Mouse (Mus musculus) CH12.LX (cell line): Measurements from ENCODE around the gene Pou3f1. TPM values are rescaled to one million over a fixed set of nuclear protein-coding genes. Genes with fewer than 3 reads are reported as not detected.
A peak's percentile ranks its signal among the peaks of the same experiment; 100 is the strongest.

ENCODE experiments used
- DNase-seq: peaks from one replicate; pipeline ENCODE4 v3.0.0-alpha.2; 2013; ENCODE audit errors: extremely low read depth
- H3K27ac ChIP-seq: 2 replicates; pipeline ENCODE4 v1.5.1; 2012; ENCODE audit warnings: low read depth, mild to moderate bottlenecking, control low read depth, moderate library complexity; ENCODE audit not compliant: insufficient read depth
- H3K27me3 ChIP-seq: replicated peaks from 2 replicates; pipeline ENCODE3; 2012; ENCODE audit warnings: inconsistent platforms
- H3K36me3 ChIP-seq, 2 experiments: replicated peaks in 1 of 2; 2 replicates each; pipeline versions ENCODE3 to v1.6.1; 2012; ENCODE audit warnings: inconsistent platforms in 1 of 2, low read length in 1 of 2, mild to moderate bottlenecking in 1 of 2, mixed read lengths in 1 of 2, moderate library complexity in 1 of 2; ENCODE audit not compliant: control insufficient read depth in 1 of 2, insufficient read depth in 1 of 2
- H3K4me1 ChIP-seq, 2 experiments: 2 replicates each; pipeline ENCODE4 v1.6.1; 2012; ENCODE audit warnings: inconsistent platforms in 1 of 2, moderate library complexity in 1 of 2; ENCODE audit not compliant: insufficient read depth in 2 of 2, control insufficient read depth in 1 of 2
- H3K4me2 ChIP-seq: 2 replicates; pipeline ENCODE4 v1.6.1; 2012; ENCODE audit warnings: low read depth, mild to moderate bottlenecking, control low read depth; ENCODE audit not compliant: poor library complexity, insufficient read depth, severe bottlenecking
- H3K4me3 ChIP-seq, 3 experiments: fragments of 150-350 bp in 1 of 3; sonication (generic) in 1 of 3; replicated peaks in 1 of 3; 2 replicates each; pipeline versions ENCODE3 to v1.5.1; 2011 to 2012; ENCODE audit warnings: low read depth in 2 of 3, low read length in 2 of 3, mild to moderate bottlenecking in 2 of 3, moderate library complexity in 2 of 3, control low read depth in 1 of 3, improper control_type of control experiment in 1 of 3, inconsistent platforms in 1 of 3, mixed read lengths in 1 of 3; ENCODE audit not compliant: poor library complexity in 1 of 3
- H3K79me2 ChIP-seq: replicated peaks from 2 replicates; pipeline ENCODE4 v1.6.1; 2012; ENCODE audit warnings: mild to moderate bottlenecking, moderate library complexity; ENCODE audit not compliant: control insufficient read depth, poor library complexity, insufficient read depth, severe bottlenecking; ENCODE audit errors: extremely low read depth
- H3K9ac ChIP-seq: 2 replicates; pipeline ENCODE4 v1.6.1; 2012; ENCODE audit warnings: low read depth, mild to moderate bottlenecking, control low read depth, moderate library complexity; ENCODE audit not compliant: insufficient read depth
- H3K9me3 ChIP-seq: replicated peaks from 2 replicates; pipeline ENCODE3; 2012; ENCODE audit warnings: low read length, inconsistent platforms, mixed read lengths
- BHLHE40 ChIP-seq: IDR thresholded peaks from 2 replicates; pipeline ENCODE4 v1.6.1; 2011; ENCODE audit warnings: mild to moderate bottlenecking, low read depth, low read length, improper control_type of control experiment
- CHD2 ChIP-seq: IDR thresholded peaks from 2 replicates; pipeline ENCODE4 v1.6.1; 2011; ENCODE audit warnings: low read length, improper control_type of control experiment
- CTCF ChIP-seq, 2 experiments: IDR thresholded peaks in 1 of 2; conservative IDR thresholded peaks in 1 of 2; 2 replicates each; pipeline ENCODE4 v1.5.1; 2011 to 2012; ENCODE audit warnings: low read depth in 2 of 2, low read length in 2 of 2, improper control_type of control experiment in 1 of 2, inconsistent platforms in 1 of 2, mild to moderate bottlenecking in 1 of 2, moderate library complexity in 1 of 2
- EP300 ChIP-seq: IDR thresholded peaks from 2 replicates; pipeline ENCODE4 v1.6.1; 2011; ENCODE audit warnings: low read length, improper control_type of control experiment
- ETS1 ChIP-seq: conservative IDR thresholded peaks from 2 replicates; pipeline ENCODE4 v1.6.1; 2012; ENCODE audit warnings: low read depth, mild to moderate bottlenecking, inconsistent platforms, low read length, improper control_type of control experiment, moderate library complexity
- GABPA ChIP-seq: IDR thresholded peaks from 2 replicates; pipeline ENCODE4 v1.6.1; 2012; ENCODE audit warnings: low read depth, low read length, improper control_type of control experiment, inconsistent platforms; ENCODE audit not compliant: insufficient replicate concordance
- HCFC1 ChIP-seq: IDR thresholded peaks from 2 replicates; pipeline ENCODE4 v1.6.1; 2012; ENCODE audit warnings: low read depth, mild to moderate bottlenecking, inconsistent platforms, low read length, improper control_type of control experiment
- JUN ChIP-seq: IDR thresholded peaks from 2 replicates; pipeline ENCODE4 v1.6.1; 2011; ENCODE audit warnings: low read depth, mild to moderate bottlenecking, low read length, improper control_type of control experiment, moderate library complexity; ENCODE audit not compliant: insufficient read depth
- KAT2A ChIP-seq: IDR thresholded peaks from 2 replicates; pipeline ENCODE4 v1.6.1; 2012; ENCODE audit warnings: low read length, improper control_type of control experiment, inconsistent platforms; ENCODE audit not compliant: insufficient replicate concordance
- MAFK ChIP-seq: IDR thresholded peaks from 2 replicates; pipeline ENCODE4 v1.6.1; 2011; ENCODE audit warnings: low read length, improper control_type of control experiment; ENCODE audit not compliant: insufficient replicate concordance
- MAX ChIP-seq: IDR thresholded peaks from 2 replicates; pipeline ENCODE4 v1.6.1; 2011; ENCODE audit warnings: low read length, improper control_type of control experiment
- MEF2A ChIP-seq: IDR thresholded peaks from 2 replicates; pipeline ENCODE4 v1.6.1; 2014; ENCODE audit warnings: low read depth, mild to moderate bottlenecking, inconsistent platforms, low read length, improper control_type of control experiment, borderline replicate concordance
- MXI1 ChIP-seq: IDR thresholded peaks from 2 replicates; pipeline ENCODE4 v1.6.1; 2011; ENCODE audit warnings: mild to moderate bottlenecking, low read depth, low read length, improper control_type of control experiment
- MYC ChIP-seq: IDR thresholded peaks from 2 replicates; pipeline ENCODE4 v1.6.1; 2011; ENCODE audit warnings: low read depth, mild to moderate bottlenecking, improper control_type of control experiment, low read length
- NRF1 ChIP-seq: IDR thresholded peaks from 2 replicates; pipeline ENCODE4 v1.6.1; 2014; ENCODE audit warnings: low read depth, mild to moderate bottlenecking, inconsistent platforms, low read length, improper control_type of control experiment, moderate library complexity
- PAX5 ChIP-seq: IDR thresholded peaks from 2 replicates; pipeline ENCODE4 v1.6.1; 2012; ENCODE audit warnings: low read length, inconsistent platforms, mixed read lengths
- RAD21 ChIP-seq: IDR thresholded peaks from 2 replicates; pipeline ENCODE4 v1.6.1; 2011; ENCODE audit warnings: low read depth, mild to moderate bottlenecking, low read length, improper control_type of control experiment, moderate library complexity
- RCOR1 ChIP-seq: conservative IDR thresholded peaks from 2 replicates; pipeline ENCODE4 v1.6.1; 2012; ENCODE audit warnings: low read depth, mild to moderate bottlenecking, inconsistent platforms, low read length, improper control_type of control experiment
- SIN3A ChIP-seq: IDR thresholded peaks from 2 replicates; pipeline ENCODE4 v1.6.1; 2012; ENCODE audit warnings: low read length, improper control_type of control experiment, inconsistent platforms
- SMC3 ChIP-seq: IDR thresholded peaks from 2 replicates; pipeline ENCODE4 v1.6.1; 2011; ENCODE audit warnings: low read depth, low read length, improper control_type of control experiment
- TBP ChIP-seq: conservative IDR thresholded peaks from 2 replicates; pipeline ENCODE4 v1.6.1; 2011; ENCODE audit warnings: low read depth, low read length, improper control_type of control experiment
- TCF12 ChIP-seq: IDR thresholded peaks from 2 replicates; pipeline ENCODE4 v1.6.1; 2014; ENCODE audit warnings: low read depth, mild to moderate bottlenecking, inconsistent platforms, low read length, improper control_type of control experiment
- ZC3H11A ChIP-seq: IDR thresholded peaks from 2 replicates; pipeline ENCODE4 v1.6.1; 2012; ENCODE audit warnings: low read depth, mild to moderate bottlenecking, inconsistent platforms, low read length, improper control_type of control experiment
- ZKSCAN1 ChIP-seq: IDR thresholded peaks from 2 replicates; pipeline ENCODE4 v1.6.1; 2012; ENCODE audit warnings: low read depth, inconsistent platforms, low read length, improper control_type of control experiment, borderline replicate concordance
- ZMIZ1 ChIP-seq: IDR thresholded peaks from 2 replicates; pipeline ENCODE4 v1.6.1; 2012; ENCODE audit warnings: low read depth, mild to moderate bottlenecking, inconsistent platforms, low read length, improper control_type of control experiment
- ZNF384 ChIP-seq: IDR thresholded peaks from 2 replicates; pipeline ENCODE4 v1.6.1; 2012; ENCODE audit warnings: low read depth, low read length, improper control_type of control experiment, inconsistent platforms
- dilution Hi-C: fragments of 300-500 bp; cut with MboI; formaldehyde crosslinking; loops from 2 replicates; pipeline ENCODE4 v1.14.3; 2020; ENCODE audit warnings: low sequenced_read_pairs; ENCODE audit not compliant: extremely low pct_unique_long_range_greater_than_20kb, extremely low pct_ligation_motif_present
- in situ Hi-C: fragments of 300-500 bp; cut with MboI; formaldehyde crosslinking; loops from 3 replicates; pipeline ENCODE4 v1.14.3; 2019; ENCODE audit warnings: low sequenced_read_pairs, low pct_ligation_motif_present, low pct_unique_long_range_greater_than_20kb, mixed read lengths
- polyA plus RNA-seq: library from polyadenylated mRNA; unstranded; fragments of >175 nt; gene quantifications from 2 replicates; pipeline ENCODE4 v1.2.1, GENCODE M21; 2012; ENCODE audit warnings: low read depth; ENCODE audit not compliant: insufficient read length
- total RNA-seq, 2 experiments: library from RNA; depleted of rRNA; stranded (reverse); fragments of 300-350 nt in 1 of 2; fragments of >200 nt in 1 of 2; gene quantifications; 2 replicates each; pipeline ENCODE4 v1.2.3; 2012 to 2014

Gene Pou3f1
- total and polyA plus RNA-seq, 3 experiments, result not detected

DNA sequence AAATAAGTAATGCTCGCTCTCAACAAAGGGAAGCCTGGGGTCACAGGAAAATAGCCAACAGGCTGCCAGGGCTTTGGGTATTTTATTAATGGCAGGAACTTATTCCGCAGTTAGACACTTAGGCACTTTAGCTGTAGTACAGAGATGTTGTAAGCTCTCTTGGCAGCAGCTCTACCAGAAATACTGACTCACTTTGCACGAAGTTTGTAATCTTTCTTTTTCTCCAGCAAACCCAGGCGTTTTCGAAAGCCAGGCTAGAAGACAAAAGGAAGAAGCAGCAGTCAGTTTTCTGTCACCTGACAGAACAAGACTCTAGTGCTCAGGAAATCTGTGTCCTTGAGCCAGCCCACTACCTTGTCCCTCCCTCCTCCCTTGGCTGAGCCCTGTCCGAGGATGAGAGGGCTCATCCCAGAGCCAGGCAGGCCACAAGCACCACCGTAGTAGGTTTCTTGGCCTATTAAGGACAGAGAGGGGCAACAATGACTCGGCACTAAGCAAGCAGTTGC is 29.3 kb downstream of the Pou3f1 start:
- peaks cover under 1 to 20% of the 10 kb centered on the region in 2 experiments; a peak in 3 of 4 replicates for H3K4me1 ChIP-seq
- H3K79me2 ChIP-seq, result peaks cover 56% of the 10 kb centered on the region
- H3K27ac ChIP-seq, result peak overlapping the region; percentile 28; the same call in 1 of the 2 replicates
- no peaks in the 10 kb centered on the region for H3K27me3 ChIP-seq
- H3K36me3 ChIP-seq, result peaks cover 57 to 84% of the 10 kb centered on the region in 2 experiments
- no peak overlapping the region for H3K9ac ChIP-seq
- H3K9me3 ChIP-seq, result no peaks in the 10 kb centered on the region
- no peak overlapping the region for H3K4me3 ChIP-seq
- DNase-seq, result no peak
- dilution Hi-C loops, result no loop called here
- in situ Hi-C loops, result no loop called here
- no peak for TF ChIP-seq RCOR1
- TF ChIP-seq MYC, result no peak
- TF ChIP-seq EP300, result no peak
- TF ChIP-seq GABPA, result no peak
- TF ChIP-seq KAT2A, result no peak
- TF ChIP-seq ZMIZ1, result no peak
- no peak for TF ChIP-seq MAX
- TF ChIP-seq NRF1, result no peak
- no peak for TF ChIP-seq MEF2A
- no peak for TF ChIP-seq PAX5
- no peak for TF ChIP-seq TBP
- TF ChIP-seq MAFK, result no peak
- no peak for TF ChIP-seq ZC3H11A
- no peak for TF ChIP-seq TCF12
- no peak for TF ChIP-seq RAD21
- TF ChIP-seq ZKSCAN1, result no peak
- TF ChIP-seq SMC3, result no peak
- no peak for TF ChIP-seq ETS1
- H3K4me2 ChIP-seq, result no peak overlapping the region

DNA sequence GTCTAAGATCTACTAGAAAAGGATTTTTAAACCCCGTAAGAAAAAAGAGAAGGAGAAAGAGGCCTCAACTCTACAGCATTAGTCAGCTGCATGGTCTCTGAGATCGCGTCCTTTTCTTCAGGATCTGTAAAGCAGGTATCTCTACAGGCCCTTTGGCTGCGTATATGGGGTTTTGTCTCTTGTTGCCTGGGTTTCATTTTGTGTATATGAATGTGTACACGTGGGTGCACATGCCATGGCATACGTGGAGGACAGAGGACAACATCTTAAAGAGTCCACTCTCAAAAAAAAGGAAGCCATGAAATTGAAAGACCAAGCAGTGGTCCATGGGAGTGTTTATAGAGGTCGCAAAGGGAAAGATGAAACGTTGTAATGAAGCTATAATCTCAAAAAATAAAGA is 34.8 kb downstream of the Pou3f1 start:
- H3K27ac ChIP-seq, result no peak overlapping the region

More for the DNA sequence above, 34.8 kb downstream of the Pou3f1 start:
- peak overlapping the region; percentile 100 for H3K4me2 ChIP-seq
- in situ Hi-C loops, result no loop called here
- H3K27me3 ChIP-seq, result no peaks in the 10 kb centered on the region
- peak overlapping the region; percentile 80 for H3K9ac ChIP-seq
- H3K36me3 ChIP-seq, result peaks cover 16 to 32% of the 10 kb centered on the region in 2 experiments
- H3K4me1 ChIP-seq, result peaks cover 4 to 49% of the 10 kb centered on the region in 2 experiments; a peak in 3 of 4 replicates
- no peak for DNase-seq
- peak overlapping the region; percentile 4 to 85 (median 33) for H3K4me3 ChIP-seq
- peaks cover 60% of the 10 kb centered on the region for H3K79me2 ChIP-seq
- H3K9me3 ChIP-seq, result no peaks in the 10 kb centered on the region
- dilution Hi-C loops, result no loop called here
- TF ChIP-seq CHD2 (no peak), TBP (no peak), PAX5 (no peak), MAFK (no peak), CTCF (conservative IDR thresholded peaks at IDR 0.05 in 1 of 2, IDR thresholded peaks at IDR 0.05 in 1 of 2; ENCODE audit: low read depth in 2 of 2, low read length in 2 of 2) (no peak), RAD21 (no peak), BHLHE40 (peak; percentile 39; the same call in 1 of the 2 replicates), ZNF384 (no peak), HCFC1 (no peak), MXI1 (0 out of 2 replicates have a peak, but pooled peaks have one; percentile 51), JUN (no peak), MYC (0 out of 2 replicates have a peak, but pooled peaks have one; percentile 47), SIN3A (0 out of 2 replicates have a peak, but pooled peaks have one; percentile 29), ZC3H11A (no peak)
- TF ChIP-seq, all 38 proteins: peak for 4
